Mouse (Mus musculus): ENCODE results near the gene Chd9. TPM values are rescaled to one million over a fixed set of nuclear protein-coding genes. Genes with fewer than 3 reads are reported as not detected.

The Chd9 gene
- 51.2 and 72.5 TPM in 2 replicates for polyA plus RNA-seq (2014; fragmentation: Nextera tagmentation; extraction: Ambion mirVana)

GRCm38 (mm10) chr8:90828181-90828986, at the start of gene Chd9:
Chd9 (plus strand) TSS chr8:90828352.
- H3K4me3 ChIP-seq (ENCODE audit: low read depth, low read length) = peak within 1 kb of the TSS; percentile 39
- ATAC-seq (ENCODE audit: low FRiP score) = peak; percentile 90
- 0 out of 2 replicates have a peak, but pooled peaks cover 3% of the 10 kb centered on the region for H3K4me1 ChIP-seq (replicated peaks; ENCODE audit: control insufficient read depth, insufficient read depth, low read length)
- H3K9ac ChIP-seq (ENCODE audit: low read depth, low read length) = peak within 1 kb of the TSS; percentile 55
- H3K27me3 ChIP-seq (ENCODE audit: control insufficient read depth, insufficient read depth, low read length) = no peaks in the 10 kb centered on the region
- peak within 1 kb of the TSS; percentile 71 for H3K4me2 ChIP-seq (replicated peaks; ENCODE audit: low read depth, low read length)
- no peaks in the 10 kb centered on the region for H3K36me3 ChIP-seq (ENCODE audit: control insufficient read depth, insufficient read depth, low read length)
- WGBS = 1% methylated on average over 38 of the region's 39 CpGs
- DNase-seq (ENCODE audit: low spot score) = peak; percentile 97
- H3K27ac ChIP-seq (ENCODE audit: low read depth, low read length) = peak within 1 kb of the TSS; percentile 37; the same call in 1 of the 2 replicates
- H3K9me3 ChIP-seq (ENCODE audit: control insufficient read depth, low read length) = no peaks in the 10 kb centered on the region

- Histone ChIP-seq H3K9me3 (ENCODE audit: control insufficient read depth, low read length) (no peaks in the 10 kb centered on the region), H3K27ac (ENCODE audit: low read depth, low read length) (no peak overlapping the region), H3K4me2 (replicated peaks; ENCODE audit: low read depth, low read length) (no peak overlapping the region), H3K4me3 (ENCODE audit: low read depth, low read length) (no peak overlapping the region), H3K27me3 (ENCODE audit: control insufficient read depth, insufficient read depth, low read length) (no peaks in the 10 kb centered on the region), H3K36me3 (ENCODE audit: control insufficient read depth, insufficient read depth, low read length) (no peaks in the 10 kb centered on the region), H3K4me1 (replicated peaks; ENCODE audit: control insufficient read depth, insufficient read depth, low read length) (no peaks in the 10 kb centered on the region), H3K9ac (ENCODE audit: low read depth, low read length) (no peak overlapping the region)
- 90% methylated on average over 1 of the region's 1 CpGs for WGBS
- ATAC-seq (ENCODE audit: low FRiP score) (no peak), DNase-seq (ENCODE audit: low spot score) (no peak)
These were observed 36.5 kb upstream of the Chd9 start for GRCm38 (mm10) chr8:90791616-90792015.

GRCm38 (mm10) chr8:90793710-90794109, 34.4 kb upstream of the Chd9 start:
- no peak for ATAC-seq (ENCODE audit: low FRiP score)
- no peaks in the 10 kb centered on the region for H3K36me3 ChIP-seq (ENCODE audit: control insufficient read depth, insufficient read depth, low read length)
- H3K27ac ChIP-seq (ENCODE audit: low read depth, low read length) = no peak overlapping the region
- no peak overlapping the region for H3K9ac ChIP-seq (ENCODE audit: low read depth, low read length)
- H3K9me3 ChIP-seq (ENCODE audit: control insufficient read depth, low read length) = no peaks in the 10 kb centered on the region
- DNase-seq (ENCODE audit: low spot score) = peak; percentile 86
- H3K4me1 ChIP-seq (replicated peaks; ENCODE audit: control insufficient read depth, insufficient read depth, low read length) = no peaks in the 10 kb centered on the region
- no peak overlapping the region for H3K4me2 ChIP-seq (replicated peaks; ENCODE audit: low read depth, low read length)
- H3K27me3 ChIP-seq (ENCODE audit: control insufficient read depth, insufficient read depth, low read length) = no peaks in the 10 kb centered on the region
- no peak overlapping the region for H3K4me3 ChIP-seq (ENCODE audit: low read depth, low read length)
- WGBS = 4% methylated on average over 3 of the region's 3 CpGs

GRCm38 (mm10) chr8:90794990-90795861, 32.9 kb upstream of the Chd9 start:
- H3K36me3 ChIP-seq (ENCODE audit: control insufficient read depth, insufficient read depth, low read length) = no peaks in the 10 kb centered on the region
- no peak overlapping the region for H3K9ac ChIP-seq (ENCODE audit: low read depth, low read length)
- H3K4me1 ChIP-seq (replicated peaks; ENCODE audit: control insufficient read depth, insufficient read depth, low read length) = no peaks in the 10 kb centered on the region
- 0 out of 2 replicates have a peak overlapping the region, but pooled peaks have one; percentile 16 for H3K4me2 ChIP-seq (replicated peaks; ENCODE audit: low read depth, low read length)
- no peaks in the 10 kb centered on the region for H3K9me3 ChIP-seq (ENCODE audit: control insufficient read depth, low read length)
- no peak overlapping the region for H3K4me3 ChIP-seq (ENCODE audit: low read depth, low read length)
- no peak overlapping the region for H3K27ac ChIP-seq (ENCODE audit: low read depth, low read length)
- peak; percentile 45; the same call in 1 of the 2 replicates for ATAC-seq (ENCODE audit: low FRiP score)
- peak; percentile 82 for DNase-seq (ENCODE audit: low spot score)
- WGBS = 11% methylated on average over 12 of the region's 12 CpGs
- H3K27me3 ChIP-seq (ENCODE audit: control insufficient read depth, insufficient read depth, low read length) = no peaks in the 10 kb centered on the region

- ATAC-seq (ENCODE audit: low FRiP score) (no peak), DNase-seq (ENCODE audit: low spot score) (no peak)
- 65% methylated on average over 5 of the region's 5 CpGs for WGBS
- no peak overlapping the region for H3K27ac ChIP-seq (ENCODE audit: low read depth, low read length)
- H3K4me3 ChIP-seq (ENCODE audit: low read depth, low read length) = no peak overlapping the region
- H3K36me3 ChIP-seq (ENCODE audit: control insufficient read depth, insufficient read depth, low read length) = no peaks in the 10 kb centered on the region
- no peaks in the 10 kb centered on the region; the same call in 1 of the 2 replicates for H3K9me3 ChIP-seq (ENCODE audit: control insufficient read depth, low read length)
- no peak overlapping the region for H3K4me2 ChIP-seq (replicated peaks; ENCODE audit: low read depth, low read length)
- no peaks in the 10 kb centered on the region for H3K4me1 ChIP-seq (replicated peaks; ENCODE audit: control insufficient read depth, insufficient read depth, low read length)
- no peak overlapping the region for H3K9ac ChIP-seq (ENCODE audit: low read depth, low read length)
- H3K27me3 ChIP-seq (ENCODE audit: control insufficient read depth, insufficient read depth, low read length) = no peaks in the 10 kb centered on the region
These were observed 28.7 kb upstream of the Chd9 start for GRCm38 (mm10) chr8:90799473-90799872.

GRCm38 (mm10) chr8:90813602-90814320, 14.4 kb upstream of the Chd9 start:
- no peaks in the 10 kb centered on the region for H3K36me3 ChIP-seq (ENCODE audit: control insufficient read depth, insufficient read depth, low read length)
- no peaks in the 10 kb centered on the region for H3K9me3 ChIP-seq (ENCODE audit: control insufficient read depth, low read length)
- ATAC-seq (ENCODE audit: low FRiP score) = no peak
- no peak overlapping the region for H3K4me2 ChIP-seq (replicated peaks; ENCODE audit: low read depth, low read length)
- H3K4me1 ChIP-seq (replicated peaks; ENCODE audit: control insufficient read depth, insufficient read depth, low read length) = no peaks in the 10 kb centered on the region
- H3K4me3 ChIP-seq (ENCODE audit: low read depth, low read length) = no peak overlapping the region
- WGBS = 82% methylated on average over 10 of the region's 10 CpGs
- no peaks in the 10 kb centered on the region for H3K27me3 ChIP-seq (ENCODE audit: control insufficient read depth, insufficient read depth, low read length)
- no peak overlapping the region for H3K9ac ChIP-seq (ENCODE audit: low read depth, low read length)
- DNase-seq (ENCODE audit: low spot score) = peak; percentile 16
- no peak overlapping the region for H3K27ac ChIP-seq (ENCODE audit: low read depth, low read length)

DNA sequence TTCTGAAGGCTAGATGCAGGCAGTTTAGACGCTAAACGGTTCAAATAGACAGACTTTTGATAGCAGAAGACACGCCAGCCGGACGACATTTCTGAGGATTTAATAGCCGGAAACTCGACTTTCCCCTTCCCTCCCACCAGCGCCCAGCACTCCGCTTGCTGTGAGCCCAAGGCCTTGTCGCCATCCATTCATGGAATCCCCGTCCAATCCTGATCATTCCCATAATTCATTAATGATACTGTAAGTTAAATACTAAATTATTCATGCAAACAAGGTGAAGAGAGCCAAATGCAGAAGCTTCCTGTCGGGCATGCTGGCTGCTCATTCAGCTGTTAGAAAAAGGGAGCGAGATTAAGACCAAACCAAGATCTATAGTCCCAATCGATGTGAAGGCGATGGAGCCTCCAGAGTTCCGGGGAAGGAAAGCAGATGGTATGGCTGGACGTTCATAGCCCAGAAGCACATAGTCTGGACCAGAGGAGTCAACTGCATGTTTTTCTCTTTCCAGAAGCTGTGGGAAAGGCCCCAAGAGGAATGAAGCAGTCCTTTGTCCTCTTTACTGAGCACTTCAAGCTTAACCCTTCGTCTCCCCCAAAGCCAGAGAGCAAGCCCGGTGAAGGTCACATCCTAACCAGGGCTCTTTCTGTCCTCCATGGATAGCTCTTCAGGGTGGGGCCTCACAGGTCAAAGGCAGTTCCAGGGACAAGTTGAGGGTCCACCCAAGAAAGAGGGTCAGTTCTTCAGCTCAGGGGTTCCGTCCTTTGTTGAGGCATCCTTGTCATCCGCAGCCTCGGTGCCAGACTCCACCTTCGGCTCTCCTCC, 11.9 kb upstream of the Chd9 start:
- Histone ChIP-seq H3K9me3 (ENCODE audit: control insufficient read depth, low read length) (no peaks in the 10 kb centered on the region), H3K27me3 (ENCODE audit: control insufficient read depth, insufficient read depth, low read length) (no peaks in the 10 kb centered on the region), H3K4me2 (replicated peaks; ENCODE audit: low read depth, low read length) (no peak overlapping the region), H3K27ac (ENCODE audit: low read depth, low read length) (no peak overlapping the region), H3K4me1 (replicated peaks; ENCODE audit: control insufficient read depth, insufficient read depth, low read length) (no peaks in the 10 kb centered on the region), H3K9ac (ENCODE audit: low read depth, low read length) (no peak overlapping the region), H3K4me3 (ENCODE audit: low read depth, low read length) (no peak overlapping the region), H3K36me3 (ENCODE audit: control insufficient read depth, insufficient read depth, low read length) (no peaks in the 10 kb centered on the region)
- ATAC-seq (ENCODE audit: low FRiP score) = no peak
- 83% methylated on average over 23 of the region's 23 CpGs for WGBS
- DNase-seq (ENCODE audit: low spot score) = no peak

DNA sequence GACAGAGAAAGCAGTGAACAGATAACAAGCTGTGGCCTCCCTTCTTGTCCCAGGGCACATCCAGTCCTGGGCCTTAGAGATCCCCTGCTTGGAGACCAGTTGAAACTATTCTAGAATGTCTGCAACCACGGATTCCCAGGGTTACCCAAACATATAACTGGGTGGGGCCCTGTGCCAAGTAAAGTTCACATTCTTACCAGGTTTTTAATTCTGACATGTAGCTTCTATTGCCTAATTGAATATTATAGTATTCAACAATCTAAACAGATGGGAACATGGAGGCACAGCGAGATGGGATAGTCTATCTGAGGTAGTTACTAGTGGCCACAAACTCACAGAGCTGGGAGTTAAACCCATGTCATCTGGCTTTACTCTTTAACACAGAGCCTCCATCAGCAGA, 10.9 kb upstream of the Chd9 start, which contains the start of gene Gm19935:
Gene Gm19935 (minus strand): TSS at position 101 of the 400 bp plus-strand sequence.
- WGBS = 80% methylated on average over 2 of the region's 2 CpGs
- DNase-seq (ENCODE audit: low spot score) (no peak), ATAC-seq (ENCODE audit: low FRiP score) (no peak)
- Histone ChIP-seq H3K4me3 (ENCODE audit: low read depth, low read length) (no peak within 1 kb of the TSS), H3K27me3 (ENCODE audit: control insufficient read depth, insufficient read depth, low read length) (no peaks in the 10 kb centered on the region), H3K9ac (ENCODE audit: low read depth, low read length) (no peak within 1 kb of the TSS), H3K4me1 (replicated peaks; ENCODE audit: control insufficient read depth, insufficient read depth, low read length) (no peaks in the 10 kb centered on the region), H3K4me2 (replicated peaks; ENCODE audit: low read depth, low read length) (no peak within 1 kb of the TSS), H3K36me3 (ENCODE audit: control insufficient read depth, insufficient read depth, low read length) (no peaks in the 10 kb centered on the region), H3K27ac (ENCODE audit: low read depth, low read length) (no peak within 1 kb of the TSS), H3K9me3 (ENCODE audit: control insufficient read depth, low read length) (no peaks in the 10 kb centered on the region)
